Mouse (Mus musculus) lung, postnatal 0 days (tissue): Measurements from ENCODE around the gene Prlh.

Experiments
- CTCF ChIP-seq: IDR thresholded peaks from 2 replicates; pipeline ENCODE4 v1.5.1; 2016; ENCODE audit warnings: antibody characterized with exemption, mild to moderate bottlenecking
- EP300 ChIP-seq: IDR thresholded peaks from 2 replicates; pipeline ENCODE4 v1.6.1; 2016; ENCODE audit warnings: antibody characterized with exemption, mild to moderate bottlenecking, control low read depth

DNA sequence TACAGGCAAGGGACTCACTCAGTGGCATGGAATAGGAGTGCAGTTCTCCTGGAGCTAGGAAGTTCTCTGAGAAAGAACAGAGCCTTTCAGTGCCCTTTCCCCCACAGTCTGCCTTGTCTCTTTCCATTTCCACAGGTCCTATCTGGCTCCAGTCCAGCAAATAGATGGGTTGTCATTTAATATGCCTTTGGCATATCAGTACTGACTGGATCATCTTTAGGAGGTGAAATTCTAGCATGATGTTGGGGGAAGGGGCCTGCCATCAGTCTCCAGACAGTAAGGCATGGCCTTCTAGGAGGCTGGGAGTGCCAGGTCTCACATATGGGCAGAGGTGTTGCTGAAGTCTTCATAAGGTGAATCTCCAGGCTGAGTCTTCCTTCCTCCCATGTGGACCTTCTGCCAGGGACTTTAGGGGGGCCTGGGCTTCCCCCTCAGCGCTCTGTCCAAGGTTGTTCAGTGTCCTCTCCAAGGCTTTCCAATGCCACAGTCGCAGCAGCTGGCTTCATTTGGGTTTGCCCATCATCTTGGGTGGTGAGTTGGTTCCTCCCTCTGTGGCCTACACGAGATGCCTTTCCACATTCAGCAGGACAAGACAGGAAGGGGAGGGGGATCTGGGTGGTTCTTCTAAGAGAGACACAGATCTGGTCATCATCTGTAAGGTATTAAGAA lies 49.1 kb downstream of the Prlh start:
- TF ChIP-seq CTCF, result no peak
- TF ChIP-seq EP300, result no peak
